Mouse (Mus musculus) CD4-positive naive resting alpha-beta T cell, adult 76 days (primary cell): ENCODE data around the gene Lmo7. TPM values are rescaled to one million over a fixed set of nuclear protein-coding genes. Genes with fewer than 3 reads are reported as not detected.

ENCODE experiments used
- total RNA-seq: library from RNA; stranded (reverse); gene quantifications from one replicate; pipeline ENCODE4 v1.2.4, GENCODE M21; 2023

The Lmo7 gene
- 1.4 TPM for total RNA-seq

DNA sequence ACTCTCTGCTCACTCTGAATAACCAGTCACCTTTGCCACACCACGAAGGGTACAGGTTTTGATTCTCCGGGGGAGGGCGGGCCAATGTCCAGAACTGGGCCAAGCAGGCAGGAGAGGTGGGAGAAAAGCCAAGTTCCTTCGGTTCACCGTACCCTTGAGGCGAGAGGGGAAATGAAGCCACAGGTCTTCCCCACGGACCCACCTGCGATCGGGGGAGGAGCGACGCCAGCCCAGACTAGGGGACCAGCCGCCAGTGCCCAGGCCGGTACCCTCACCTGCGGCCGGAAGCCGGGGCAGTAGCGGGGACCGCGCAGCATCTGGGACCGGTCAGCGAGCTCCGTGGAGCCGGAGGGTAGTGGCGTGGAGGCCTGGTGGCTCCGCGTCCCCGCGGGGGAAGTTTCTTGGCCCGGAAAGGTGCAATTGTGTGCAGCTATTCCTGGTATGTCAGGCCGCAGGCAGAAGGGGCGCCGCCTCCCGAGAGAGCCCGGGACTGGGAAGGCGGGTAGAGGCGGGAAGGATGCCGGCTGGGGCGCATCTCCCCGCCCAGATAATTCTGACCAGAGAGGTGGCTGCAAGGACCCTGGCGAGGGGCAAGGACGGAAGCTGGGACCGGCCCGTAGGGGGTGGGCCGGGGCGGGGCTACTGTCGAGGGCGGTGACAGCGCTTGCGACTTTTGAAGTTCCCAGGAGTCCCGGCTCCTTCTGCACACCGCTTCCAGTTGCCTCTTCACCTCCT is at the start of gene Lmo7, which contains the start of gene Gm9922:
TSS of gene Lmo7 (plus strand) at position 721 of the 735 bp plus-strand sequence.
TSS of gene Gm9922 (minus strand) at position 578 of the 735 bp plus-strand sequence.

Other genes with a start within 250 kb of the Lmo7 start
- 45.8 TPM for gene Tbc1d4, start 120.8 kb upstream of the Lmo7 start, total RNA-seq
- gene Commd6, start 89.3 kb upstream of the Lmo7 start, total RNA-seq: 50.1 TPM
- 30.9 TPM for gene Uchl3, start 76.0 kb upstream of the Lmo7 start, total RNA-seq
- not detected for gene Gm9922, start 143 bp upstream of the Lmo7 start, total RNA-seq